Mouse (Mus musculus): ENCODE results near the gene Rab2b.

Gene Rab2b

DNA sequence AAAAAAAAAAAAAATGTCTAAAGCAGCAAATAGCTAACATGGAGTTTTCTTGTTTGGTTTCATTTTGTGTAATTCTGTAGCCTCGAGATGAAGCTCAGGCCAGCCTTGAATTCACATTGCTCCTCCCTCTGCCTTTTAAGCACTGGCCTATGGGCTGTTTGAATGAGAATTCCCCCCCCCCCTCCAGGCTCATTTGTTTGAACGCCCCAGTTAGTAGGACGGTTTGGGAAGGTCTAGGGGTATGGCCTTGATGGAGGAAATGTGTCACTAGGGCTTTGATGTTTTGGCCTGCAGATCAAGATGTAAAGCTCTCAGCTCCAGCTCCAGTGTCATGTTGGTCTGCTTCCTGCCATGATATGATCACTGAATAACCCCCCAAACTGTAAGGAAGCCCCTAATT is 6.6 kb downstream of the Rab2b start:
- DNase-seq = no peak

DNA sequence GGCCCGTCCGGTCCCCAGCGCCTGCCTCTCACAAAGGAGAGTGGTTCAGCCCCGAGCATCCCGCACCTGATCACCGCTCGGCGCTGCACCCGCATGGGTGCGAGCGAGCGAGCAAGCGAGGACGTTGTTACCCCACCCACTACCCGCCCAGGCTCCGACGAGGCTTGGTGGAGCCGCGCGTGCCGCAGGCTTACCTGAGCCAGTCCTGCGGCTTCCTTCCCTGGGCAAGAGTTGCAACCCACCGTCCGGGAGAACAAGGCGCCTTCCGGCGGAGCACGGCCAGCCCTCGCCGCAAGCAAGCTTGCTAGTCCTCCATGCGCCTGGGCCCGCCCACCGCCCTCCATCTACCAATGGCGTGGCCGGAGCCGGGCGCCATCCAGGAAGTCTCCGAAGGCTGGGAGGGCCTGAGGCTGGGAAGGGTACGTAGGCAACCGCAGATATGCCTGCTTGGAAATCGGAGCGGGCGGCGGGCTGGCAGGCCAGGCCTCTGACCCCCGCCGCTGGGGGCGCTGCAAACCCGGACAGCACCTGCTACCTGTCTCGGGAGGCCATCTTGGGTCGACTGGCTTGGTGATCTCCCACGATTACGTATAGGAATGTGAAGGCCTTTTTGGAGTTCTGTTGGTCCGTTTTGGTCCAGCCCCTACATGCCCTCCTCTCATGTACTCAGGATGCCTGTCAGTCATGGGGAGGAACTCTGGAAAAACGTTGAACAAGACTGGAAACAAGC is 21.7 kb downstream of the Rab2b start, which contains the start of gene Chd8:
Chd8 (minus strand) TSS at position 297 of the 730 bp plus-strand sequence.
- DNase-seq = peak; percentile 99

DNA sequence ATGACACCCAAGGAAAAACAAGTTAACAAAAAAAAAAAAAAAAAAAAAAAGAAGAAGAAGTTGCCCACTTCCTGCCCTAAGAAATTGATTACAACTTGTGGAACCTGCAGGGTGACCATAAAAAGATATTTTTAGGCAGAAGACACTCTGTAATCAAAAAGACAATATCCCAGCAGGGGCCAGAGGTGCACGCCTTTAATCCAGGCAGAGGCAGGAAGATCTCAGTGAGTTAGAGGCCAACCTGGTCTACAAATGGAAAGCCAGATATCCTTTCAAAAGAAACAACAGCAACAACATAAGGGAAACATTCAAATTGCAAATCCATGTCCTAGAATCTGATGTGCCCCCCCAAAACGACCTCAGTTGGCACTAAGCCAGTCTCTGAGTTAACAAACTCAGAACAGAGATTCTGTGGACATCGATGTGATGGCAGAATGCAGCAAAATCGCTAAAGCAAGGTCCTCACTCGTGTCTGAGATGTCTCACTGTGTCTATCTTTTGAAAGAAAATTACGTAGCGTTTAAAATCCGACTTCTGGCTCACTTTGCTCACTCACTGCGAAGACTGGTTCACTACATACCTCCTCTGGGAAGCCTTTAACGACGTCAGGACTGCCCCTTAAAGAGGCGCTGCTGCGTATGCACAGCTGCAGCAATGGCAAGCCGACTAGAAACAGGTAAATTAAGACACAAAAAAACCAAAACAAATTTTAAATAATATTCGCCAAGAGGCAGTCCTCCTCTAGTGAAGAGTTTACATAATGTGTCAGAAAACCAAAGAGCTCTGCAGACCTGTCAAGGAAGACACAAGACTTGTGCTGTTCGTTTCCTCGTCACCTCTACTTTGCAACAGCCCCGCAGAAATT is 22.8 kb downstream of the Rab2b start:
- no peak for DNase-seq

DNA sequence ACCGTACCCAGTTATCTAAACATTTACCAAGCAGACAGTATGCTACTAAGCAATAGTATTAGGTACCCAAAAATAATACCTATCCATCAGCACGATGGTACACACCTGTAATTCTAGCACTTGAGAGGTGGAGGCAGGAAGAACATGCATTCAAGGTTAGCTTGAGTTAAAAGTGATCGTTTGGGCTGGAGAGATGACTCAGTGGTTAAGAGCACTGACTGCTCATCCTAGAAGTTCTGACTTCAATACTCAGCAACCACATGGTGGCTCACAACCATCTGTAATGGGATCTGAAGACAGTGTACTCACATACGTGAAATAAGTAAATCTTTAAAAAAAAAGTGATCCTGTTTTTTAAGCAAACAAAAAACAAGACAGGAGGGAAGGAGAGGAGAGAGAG is 33.2 kb downstream of the Rab2b start:
- no peak for DNase-seq

DNA sequence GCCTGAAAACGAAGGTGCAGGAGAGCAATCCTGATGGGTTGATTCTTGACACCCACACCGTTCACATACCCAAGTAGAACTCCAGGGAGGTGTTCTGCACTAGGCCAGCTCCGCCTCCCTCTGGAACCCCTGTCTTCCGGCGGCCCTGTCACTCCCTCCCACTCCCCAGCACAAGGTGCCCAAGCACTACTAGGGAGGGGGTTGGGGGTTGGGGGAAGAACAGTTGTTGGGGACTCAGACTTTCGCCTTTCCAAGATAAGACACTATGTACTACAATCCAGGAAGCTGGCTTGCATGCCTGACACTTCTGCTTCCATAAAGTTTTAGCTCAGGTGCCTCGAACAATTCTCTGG is 34.7 kb downstream of the Rab2b start:
- DNase-seq = no peak

DNA sequence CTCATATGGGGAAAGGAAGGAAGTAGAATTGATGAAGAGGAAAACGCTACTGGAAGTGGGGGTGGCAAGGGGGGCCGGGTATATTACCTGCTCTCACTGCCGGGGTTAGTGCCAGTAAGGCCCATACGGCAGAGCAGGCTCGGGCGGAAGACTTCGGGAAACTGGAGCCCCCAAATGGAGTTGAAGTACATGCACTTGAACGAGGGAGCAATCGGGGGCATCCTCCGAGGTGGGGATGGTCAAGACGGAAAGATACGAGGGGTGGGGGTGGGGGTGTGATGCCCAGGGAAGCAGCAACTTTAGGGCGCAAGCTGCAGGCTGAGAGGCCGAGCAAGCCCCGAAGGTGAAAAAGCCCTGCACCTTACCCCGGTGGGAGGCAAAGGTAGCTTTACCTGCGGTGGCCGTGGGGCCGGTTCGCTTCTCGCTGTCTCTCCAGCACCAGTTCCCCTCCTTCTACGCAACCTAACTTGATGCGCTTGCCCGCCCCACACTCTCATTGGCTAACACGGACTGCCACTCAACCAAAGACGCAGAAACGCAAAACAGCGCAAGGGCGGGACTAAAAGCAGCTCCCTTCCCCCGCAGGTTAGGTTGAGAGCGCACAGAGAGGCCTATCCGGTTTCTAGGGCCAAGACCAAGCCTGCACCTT is 35.2 kb downstream of the Rab2b start:
- DNase-seq = peak; percentile 98

DNA sequence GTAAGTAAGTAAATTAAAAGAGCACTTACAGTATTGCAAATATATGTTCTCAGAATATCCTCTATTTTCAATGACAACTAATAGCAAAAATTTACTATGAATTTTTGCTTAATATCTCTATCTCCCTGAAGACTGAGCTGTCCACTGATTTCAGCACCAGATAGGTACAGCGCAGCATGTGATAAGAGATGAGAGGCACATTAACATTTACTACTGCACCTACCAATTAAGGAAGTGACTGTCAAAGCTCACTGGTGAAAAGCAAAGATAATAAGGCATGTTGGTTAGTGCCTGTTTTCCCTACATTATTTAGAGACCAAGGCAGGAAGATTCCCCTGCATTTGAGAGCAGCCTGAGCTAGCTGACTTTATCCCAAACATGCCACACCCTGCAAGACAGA is 43.1 kb downstream of the Rab2b start:
- no peak for DNase-seq

DNA sequence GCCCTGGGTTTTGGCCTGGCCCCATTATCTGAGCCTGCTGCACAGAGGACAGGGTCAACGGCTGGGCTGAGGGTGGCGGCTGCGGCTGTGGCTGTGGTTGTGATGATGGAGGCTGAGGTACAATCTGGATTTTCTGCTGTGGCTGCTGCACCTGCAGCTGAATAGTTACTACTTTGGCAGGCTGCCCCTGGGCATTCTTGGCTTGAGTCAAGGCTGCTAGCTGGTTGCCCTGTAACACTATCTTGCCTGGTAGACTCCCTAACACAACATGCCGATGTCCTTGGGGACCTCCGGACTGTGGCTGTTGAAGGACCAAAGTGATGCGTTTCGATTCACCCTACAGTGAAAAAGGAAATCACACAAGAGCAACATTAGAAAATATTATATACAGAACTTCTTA is 44.2 kb downstream of the Rab2b start:
- DNase-seq = no peak

DNA sequence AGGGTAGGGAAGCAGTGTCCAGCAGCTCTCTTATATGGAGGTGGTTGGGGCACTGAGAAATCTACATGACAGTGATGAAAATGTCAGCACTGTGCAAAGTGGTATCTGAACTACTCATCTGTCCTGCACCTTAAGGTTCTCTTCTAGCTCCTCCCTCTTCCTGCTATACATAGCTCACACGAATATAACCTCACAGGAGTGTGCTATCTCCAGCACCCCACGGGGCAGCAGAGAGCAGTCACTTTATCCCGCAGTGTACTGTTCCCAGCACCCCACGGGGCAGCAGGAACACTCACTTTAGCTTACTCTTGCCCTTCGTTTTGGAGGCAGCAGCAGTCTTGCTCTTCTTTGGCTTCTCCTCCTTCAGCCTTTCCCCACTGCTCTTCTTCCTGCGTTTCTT is 47.1 kb downstream of the Rab2b start:
- DNase-seq = no peak

DNA sequence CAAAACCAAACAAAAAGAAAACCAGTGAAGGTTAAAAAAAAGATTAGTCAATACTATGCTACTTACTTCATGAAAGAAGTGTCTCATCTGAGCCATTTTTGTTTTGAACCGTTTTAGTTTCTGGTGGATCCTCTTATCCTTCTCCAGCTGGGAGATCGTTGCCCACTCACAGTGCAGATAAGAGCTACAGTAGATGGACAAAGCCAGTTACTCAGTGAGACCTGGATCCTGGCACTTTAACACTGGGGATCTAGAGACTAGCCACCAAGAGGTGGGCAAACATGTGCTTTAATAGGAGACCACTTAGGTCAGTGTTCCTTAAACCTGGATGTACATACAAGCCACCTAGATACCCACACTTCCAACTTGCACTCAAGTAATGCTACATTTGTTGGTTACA is 53.4 kb downstream of the Rab2b start:
- no peak for DNase-seq

DNA sequence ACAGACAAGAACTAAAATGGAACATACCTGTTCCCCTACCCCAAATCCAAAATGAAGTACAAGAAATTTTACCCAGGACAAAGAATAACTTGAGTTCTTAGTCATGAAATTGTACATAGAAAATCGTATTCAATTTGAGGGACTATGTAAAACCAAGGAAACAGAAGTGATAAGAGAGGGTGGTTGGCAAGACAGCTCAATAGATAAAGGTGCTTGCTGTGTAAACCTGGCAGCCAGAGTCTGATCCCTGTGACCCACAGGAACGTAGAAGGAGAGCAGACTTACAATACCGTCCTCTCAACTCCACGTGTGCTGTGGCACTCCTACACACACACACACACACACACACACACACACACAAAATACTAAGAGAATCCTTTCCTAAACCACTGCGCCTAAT is 62.1 kb downstream of the Rab2b start:
- DNase-seq = no peak

Data from layer of hippocampus, adult 9-11 months (tissue).